Mouse (Mus musculus): Measurements from ENCODE around the gene Fhl1.

GRCm38 (mm10) chrX:56835842-56836241 lies 104.3 kb downstream of the Fhl1 start:
- TF ChIP-seq CTCF (IDR thresholded peaks at IDR 0.05; ENCODE audit: borderline replicate concordance, control insufficient read depth, extremely low read depth, insufficient read depth, low read length, poor library complexity) (no peak), POLR2A (IDR thresholded peaks at IDR 0.05; ENCODE audit: control insufficient read depth, extremely low read depth, insufficient read depth, low read length, poor library complexity) (no peak)
